Mouse (Mus musculus) C2C12 (cell line): Measurements from ENCODE around the gene Tnfsf12.

Experiments used
- CTCF ChIP-seq: IDR thresholded peaks from one replicate; pipeline ENCODE4 v1.5.1; 2011; ENCODE audit not compliant: control insufficient read depth, insufficient read depth, insufficient read length
- MYOG ChIP-seq: IDR thresholded peaks from one replicate; pipeline ENCODE4 v1.6.1; 2011; ENCODE audit not compliant: control insufficient read depth, insufficient read length; ENCODE audit errors: extremely low read depth
- USF1 ChIP-seq: IDR thresholded peaks from one replicate; pipeline ENCODE4 v1.6.1; 2011; ENCODE audit warnings: low read depth, mild to moderate bottlenecking, control low read depth, moderate library complexity

DNA sequence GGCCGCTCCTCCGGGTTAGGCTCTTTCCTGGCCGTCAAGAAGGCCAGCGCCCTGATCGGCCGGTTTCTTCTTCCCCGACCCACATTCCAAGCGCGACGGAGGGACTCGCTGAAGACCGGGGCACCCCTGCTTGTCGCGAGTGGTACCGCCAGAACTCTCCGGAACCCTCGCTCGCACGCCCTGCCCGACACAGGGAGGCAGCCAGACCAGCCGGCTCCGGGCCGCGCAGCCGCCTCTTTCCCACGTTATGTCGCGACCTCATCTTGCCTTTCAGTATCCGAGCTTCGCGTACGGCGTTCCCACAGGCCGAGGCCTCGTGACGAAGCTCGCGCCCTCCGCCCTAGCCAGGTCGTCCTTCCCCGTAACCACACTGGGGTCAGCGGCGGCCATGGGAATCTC is 23.9 kb downstream of the Tnfsf12 start:
- TF ChIP-seq CTCF (no peak), MYOG (no peak), USF1 (no peak)
